Mouse (Mus musculus) kidney, adult 2 months (tissue): Measurements from ENCODE around the gene Dcun1d4.

Source experiments
- CTCF ChIP-seq: fragments of 200-500 bp; conservative IDR thresholded peaks from 2 replicates; pipeline ENCODE4 v1.5.1; 2011; ENCODE audit warnings: low read depth, mild to moderate bottlenecking, control low read depth, low read length, moderate library complexity, mixed read lengths; ENCODE audit not compliant: insufficient read depth, insufficient read length
- POLR2A ChIP-seq: fragments of 200-500 bp; IDR thresholded peaks from one replicate; pipeline ENCODE4 v1.6.1; 2011; ENCODE audit warnings: low read depth, low read length, control low read depth

- TF ChIP-seq CTCF, result no peak
- TF ChIP-seq POLR2A, result no peak
Measured at GRCm38 (mm10) chr5:73497401-73497800, 16.6 kb downstream of the Dcun1d4 start.
